Mouse (Mus musculus) c-Kit-positive CD71-negative TER-119-negative erythroid progenitor cells, embryonic 14.5 days (primary cell): Measurements from ENCODE around the gene Prkrip1.
A peak's percentile ranks its signal among the peaks of the same experiment; 100 is the strongest.
"Not testable (repeated sequence)": the region's sequence is repeated elsewhere in the genome, so short reads cannot be mapped to it uniquely, and the experiment has no call there.

Experiments used
- DNase-seq: peaks from one replicate; pipeline ENCODE4 v3.0.0-alpha.2; 2013; ENCODE audit warnings: low read depth

Gene Prkrip1

DNA sequence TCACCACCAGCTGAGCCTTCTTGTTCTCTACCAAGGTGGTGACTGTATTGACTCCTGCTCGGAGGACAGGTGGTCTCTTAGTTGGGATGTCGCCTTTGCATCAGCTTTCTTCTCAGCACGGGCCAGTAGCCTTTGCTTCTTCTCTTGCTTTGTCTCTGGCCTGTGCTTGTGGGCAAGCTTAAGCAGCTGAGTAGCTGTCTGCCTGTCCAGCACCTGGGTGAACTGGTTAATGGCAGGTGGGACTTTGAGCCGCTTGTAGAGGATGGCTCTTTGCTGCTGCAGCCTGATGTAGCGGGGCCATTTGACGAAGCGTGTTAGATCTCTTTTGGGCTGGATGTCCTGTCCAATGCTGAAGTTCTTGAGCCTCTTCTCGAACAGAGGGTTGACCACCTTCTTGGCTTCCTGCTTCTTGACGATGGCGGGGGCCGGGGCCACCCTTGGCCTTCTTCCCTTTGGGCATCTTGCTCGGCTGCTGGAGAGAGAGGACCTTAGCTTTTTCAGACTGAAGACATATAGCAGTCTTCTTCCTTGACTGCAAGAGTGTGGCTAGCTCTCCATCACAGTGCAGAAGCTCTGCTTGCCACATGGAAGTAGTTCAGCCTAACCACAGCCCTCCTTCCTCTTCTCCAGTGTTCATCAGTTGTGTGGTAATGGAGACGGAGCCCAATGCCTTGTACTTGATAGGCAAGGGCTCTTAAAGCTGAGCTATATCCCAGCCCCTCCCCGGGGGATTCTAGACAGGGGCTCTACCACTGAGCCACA is 12.8 kb upstream of the Prkrip1 start:
- not testable (repeated sequence) for DNase-seq

DNA sequence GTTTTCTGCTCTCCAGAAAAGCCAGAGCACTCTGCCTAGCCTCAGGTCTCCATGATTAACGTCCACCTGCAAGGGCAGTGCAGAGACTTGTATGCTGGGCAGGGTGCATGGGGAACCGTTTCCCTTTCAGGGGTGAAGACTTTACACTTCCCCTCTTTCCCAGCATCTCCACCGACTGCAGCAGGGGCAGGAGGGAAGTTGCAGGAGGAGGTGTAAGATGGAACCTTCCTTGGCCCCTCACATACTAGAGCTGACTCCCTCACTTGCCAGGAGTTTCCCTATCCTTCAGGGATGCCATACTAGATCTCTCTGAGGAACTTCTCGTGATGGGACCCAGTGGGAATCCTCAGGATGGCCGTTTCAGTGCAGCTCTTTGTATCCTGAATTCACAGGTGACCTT is 11.8 kb upstream of the Prkrip1 start:
- no peak for DNase-seq

DNA sequence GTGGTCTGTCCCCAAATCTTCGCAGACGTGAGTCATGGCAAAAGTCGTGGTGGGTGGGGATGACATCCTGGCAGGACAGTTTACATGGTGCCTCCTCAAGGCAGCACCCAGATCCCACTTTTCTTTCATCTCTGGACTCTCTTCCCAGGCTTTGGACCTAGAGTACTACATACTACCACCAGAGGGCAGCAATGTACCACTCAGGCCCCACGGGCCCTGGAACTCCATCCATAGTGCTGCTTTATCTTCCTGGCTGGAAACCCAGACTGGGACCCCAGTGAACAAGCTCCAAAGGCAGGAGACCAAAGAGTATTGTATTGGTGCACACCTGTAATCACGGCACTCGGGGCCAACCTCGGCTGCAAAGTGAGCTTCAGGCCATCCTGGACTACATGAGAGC is 3.1 kb upstream of the Prkrip1 start:
- DNase-seq = no peak

DNA sequence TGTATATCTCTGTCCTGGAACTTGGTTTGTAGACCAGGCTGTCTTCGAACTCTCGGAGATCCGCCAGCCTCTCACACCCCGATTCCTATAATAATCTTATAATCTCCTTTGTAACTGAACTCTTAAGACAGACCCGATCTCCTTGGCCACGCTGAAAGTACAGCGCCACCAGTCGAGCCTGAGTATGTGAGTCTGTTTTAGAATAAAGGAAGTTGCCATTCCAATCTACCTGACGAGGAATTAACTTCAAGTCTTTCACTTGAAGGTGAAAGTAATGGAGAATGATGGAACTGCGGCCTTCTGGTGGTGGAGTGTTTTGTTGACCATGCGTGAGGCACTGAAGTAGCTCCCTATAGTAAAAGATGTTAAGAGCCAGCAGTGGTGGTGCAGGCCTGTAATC is 763 bp upstream of the Prkrip1 start:
- DNase-seq = no peak

DNA sequence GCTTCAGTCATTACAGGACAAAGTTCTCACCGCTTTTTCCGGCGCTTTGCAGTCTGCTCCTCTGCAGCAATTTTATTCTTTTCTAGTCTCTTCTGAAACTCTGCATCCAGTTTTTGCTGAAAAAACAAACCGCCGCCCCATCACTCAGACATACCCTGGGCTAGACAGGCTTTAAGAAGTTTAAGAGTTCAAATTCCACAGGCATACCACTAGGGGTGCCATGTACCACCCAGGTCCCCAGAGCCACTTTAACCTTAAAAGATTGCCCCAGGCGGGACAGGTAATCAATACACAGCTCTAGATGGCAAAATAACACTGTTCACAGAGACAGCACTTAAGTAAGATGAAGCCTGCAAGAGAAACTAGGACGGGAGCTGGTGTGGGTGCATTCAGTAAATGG is 6.9 kb downstream of the Prkrip1 start:
- DNase-seq = no peak

DNA sequence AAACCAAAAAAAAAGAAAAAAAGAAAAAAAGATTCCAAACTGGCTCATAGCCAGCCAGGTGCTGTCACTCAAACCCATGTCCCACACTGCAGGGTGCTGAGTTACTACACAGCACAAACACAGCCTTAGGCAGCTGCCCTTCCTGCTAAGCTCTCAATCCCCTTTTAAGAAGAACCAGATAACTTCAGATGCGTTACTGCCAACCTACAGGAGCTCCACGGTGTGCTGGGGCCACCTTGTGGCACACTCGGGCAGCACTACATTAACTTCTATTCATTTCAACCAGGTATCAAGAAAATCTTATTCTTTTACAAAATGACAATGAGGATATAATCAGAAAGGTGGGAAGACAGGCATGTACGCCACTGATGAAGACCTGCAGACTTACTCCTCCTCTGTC is 12.0 kb downstream of the Prkrip1 start:
- no peak for DNase-seq

DNA sequence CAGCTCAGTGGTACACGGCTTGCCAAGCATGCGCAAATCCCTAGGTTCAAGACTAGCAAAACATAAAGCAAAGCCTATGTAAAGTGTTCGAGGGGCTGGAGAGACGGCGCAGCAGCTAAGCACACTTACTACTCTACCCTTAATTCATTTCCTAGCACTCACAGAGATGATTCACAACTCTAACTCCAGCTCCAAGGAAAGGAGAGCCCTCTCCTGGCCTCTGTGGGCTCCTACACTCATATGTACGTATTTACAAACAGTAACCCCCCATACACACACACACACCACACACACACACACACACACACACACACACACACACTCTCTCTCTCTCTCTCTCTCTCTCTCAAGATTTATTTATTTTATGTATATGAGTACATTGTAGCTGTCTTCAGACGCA is 15.0 kb downstream of the Prkrip1 start:
- DNase-seq = no peak

DNA sequence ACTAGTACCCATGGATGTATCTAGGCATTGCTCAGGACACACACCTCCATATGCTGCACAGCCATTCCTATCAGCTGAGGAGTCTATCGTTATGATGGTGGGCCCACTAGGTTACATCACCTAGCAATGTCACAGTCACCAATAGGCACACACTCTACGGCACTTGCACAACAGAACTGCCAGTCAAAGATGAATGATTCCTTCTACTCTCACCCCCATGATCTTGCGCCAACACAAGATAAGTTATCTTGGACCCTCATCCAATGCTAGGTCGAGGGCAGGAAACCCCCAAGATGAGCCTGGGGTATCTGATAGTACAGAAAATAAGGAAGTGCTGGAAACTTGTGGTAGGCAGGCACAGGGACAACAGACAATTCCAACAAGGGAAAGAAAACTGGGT is 15.9 kb downstream of the Prkrip1 start:
- no peak for DNase-seq

DNA sequence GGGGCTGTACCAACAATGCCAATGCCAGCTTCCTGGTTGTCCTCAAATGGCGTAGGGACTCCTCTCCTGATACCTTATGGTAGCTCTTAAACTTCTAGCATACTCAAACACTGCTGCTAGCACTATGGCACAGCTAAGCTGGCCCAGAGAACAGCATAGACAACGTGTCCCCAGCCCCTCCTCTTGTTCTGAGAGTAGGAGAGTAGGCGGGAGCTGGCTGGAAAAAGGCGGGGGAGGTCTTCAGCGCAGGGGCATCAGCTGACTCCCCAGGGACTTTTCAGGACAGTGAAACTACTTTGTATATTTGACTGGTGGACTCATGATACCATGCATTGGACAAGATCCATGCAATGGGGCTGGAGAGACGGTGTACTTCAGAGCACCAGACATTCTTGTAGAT is 16.7 kb downstream of the Prkrip1 start:
- DNase-seq = no peak

DNA sequence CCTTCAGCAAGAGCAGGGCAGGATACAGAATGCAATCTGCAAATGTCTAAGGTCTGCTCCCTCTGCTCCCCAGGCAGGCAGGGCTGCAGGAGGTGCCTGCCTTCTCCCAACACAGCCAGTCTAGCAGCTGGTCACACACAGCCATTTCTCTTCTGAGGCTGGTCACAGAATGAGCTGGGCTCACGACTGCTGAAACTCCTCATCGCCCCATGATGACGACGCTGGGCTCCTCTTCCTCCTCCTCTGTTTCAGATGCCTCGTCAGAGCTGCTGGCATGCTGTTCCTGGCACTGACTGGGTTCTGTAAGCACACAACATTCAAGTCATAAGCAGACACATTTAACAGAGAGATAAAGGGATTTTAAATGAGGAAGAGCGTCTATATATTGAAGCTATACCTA is 17.6 kb downstream of the Prkrip1 start:
- no peak for DNase-seq

DNA sequence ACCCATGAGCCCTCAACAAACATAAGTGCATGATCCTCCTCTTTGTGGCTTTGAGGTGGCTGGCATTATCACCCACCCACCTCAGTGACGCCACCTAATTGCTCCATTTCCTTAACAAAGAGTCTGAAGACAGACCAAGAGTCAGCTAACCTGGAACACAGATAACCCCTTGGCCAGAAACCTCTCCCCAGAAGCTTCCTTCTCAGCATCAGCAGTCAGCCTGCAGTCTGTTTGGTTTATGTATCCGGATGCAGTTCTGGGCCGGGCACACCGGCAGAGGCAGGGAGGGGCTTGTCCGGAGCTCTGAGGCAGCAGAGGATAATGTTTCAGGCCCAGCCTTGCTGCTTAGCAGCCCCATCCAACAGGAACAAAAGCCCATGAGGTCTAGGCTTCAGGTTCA is 19.2 kb downstream of the Prkrip1 start:
- DNase-seq = no peak

DNA sequence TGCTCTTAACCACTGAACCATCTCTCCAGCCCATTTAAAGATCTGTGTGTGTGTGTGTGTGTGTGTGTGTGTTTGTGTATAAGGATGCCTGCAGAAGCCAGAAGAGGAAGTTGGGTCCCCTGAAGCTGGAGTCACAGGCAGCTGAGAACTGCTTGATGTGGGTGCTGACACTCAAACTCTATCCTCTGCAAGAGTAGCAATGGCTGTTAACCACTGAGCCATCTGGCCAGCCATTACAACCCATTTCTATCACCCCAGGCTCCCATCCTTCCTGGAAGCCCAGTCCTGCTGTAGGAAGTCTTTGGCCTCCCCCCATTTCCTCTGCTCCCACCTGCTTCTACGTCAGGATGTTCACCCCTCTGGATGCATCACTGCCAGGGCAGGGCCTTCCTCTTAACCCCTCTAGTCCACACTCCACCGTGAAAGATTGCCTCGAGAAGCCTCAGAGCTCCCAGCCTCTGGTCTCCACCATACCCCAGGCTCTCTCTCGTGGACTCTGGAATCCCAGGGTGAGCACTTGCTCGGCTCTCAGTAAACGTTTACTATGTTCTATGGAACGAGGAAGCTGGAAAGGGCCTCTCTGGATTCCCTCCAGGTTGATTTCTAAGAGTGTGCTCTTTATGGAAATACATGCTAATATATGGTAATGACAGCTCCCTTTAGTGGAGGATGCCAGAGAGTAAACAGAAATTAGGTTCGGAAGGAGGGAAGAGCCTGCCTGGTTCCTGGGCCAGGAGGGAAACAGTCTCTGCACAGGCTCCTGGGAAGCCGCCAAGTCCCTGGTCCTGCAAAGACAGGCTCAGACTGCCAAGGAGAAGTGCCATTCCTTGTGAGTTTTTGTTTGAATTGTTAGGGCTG is 24.9 kb downstream of the Prkrip1 start:
- no peak for DNase-seq

DNA sequence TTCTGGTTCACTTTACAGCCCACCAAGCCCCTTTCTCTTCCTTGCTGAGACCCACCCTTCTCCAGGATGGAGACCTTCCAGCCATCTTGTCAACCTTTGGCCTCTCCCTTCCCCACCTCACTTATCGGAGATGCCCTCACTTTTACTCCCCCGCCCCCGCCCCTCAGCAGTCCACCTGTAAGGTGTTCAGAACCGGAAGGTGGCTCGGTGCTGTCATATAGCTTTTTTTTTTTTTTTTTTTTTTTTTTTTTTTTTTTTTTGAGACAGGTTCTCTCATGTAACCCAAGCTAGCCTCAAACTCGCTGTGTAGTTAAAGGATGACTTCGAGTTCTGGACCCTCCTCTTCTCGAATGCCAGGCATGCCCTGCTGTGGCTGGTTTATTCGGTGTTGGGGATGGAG is 25.8 kb downstream of the Prkrip1 start:
- DNase-seq = no peak

DNA sequence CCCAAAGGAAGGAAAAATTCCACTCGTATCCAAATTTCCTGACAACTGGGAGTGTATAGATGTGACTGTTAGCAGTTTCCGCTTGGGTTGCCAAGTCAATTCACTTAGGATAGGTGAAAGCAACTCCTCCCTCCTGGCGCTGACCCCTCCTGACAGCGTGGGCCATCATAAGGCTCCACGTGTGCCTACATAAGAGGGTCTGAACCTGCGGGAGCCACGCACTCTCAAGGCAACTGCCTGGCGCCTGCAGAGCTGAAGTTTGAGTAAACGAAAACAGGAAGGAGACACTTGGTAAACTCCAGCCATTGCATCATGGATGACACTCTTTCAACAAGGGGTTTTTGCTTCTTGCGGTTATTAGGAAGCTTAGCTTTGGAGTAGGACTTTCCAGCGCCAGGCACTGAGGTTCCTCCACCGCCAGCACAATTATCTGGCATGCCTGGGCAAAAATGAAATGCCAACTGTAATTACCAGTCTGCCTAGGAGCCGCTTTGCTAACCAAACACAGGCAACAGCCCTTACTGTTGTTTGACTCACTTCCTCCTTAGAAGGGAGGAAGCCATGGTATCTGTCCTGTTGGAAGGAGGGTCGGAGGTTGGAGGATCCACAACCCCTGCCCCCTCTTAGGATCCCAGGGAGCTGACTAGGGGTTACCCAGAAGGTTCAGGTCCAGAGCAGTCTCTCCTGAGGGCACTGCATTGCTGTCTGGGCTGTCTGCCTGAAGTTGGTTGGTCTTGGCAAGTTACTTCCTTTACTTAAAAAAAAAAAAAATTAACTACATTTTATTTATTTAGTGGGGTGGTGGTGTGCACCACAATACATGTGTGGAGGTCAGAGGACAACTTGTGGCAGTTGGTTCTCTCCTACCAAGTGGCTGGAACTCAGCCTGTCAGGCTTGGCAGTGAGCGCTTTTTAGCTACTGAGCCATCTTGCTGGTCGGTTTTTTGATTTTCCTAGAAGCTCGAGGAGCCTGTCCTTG is 27.1 kb downstream of the Prkrip1 start:
- DNase-seq = peak; percentile 44

DNA sequence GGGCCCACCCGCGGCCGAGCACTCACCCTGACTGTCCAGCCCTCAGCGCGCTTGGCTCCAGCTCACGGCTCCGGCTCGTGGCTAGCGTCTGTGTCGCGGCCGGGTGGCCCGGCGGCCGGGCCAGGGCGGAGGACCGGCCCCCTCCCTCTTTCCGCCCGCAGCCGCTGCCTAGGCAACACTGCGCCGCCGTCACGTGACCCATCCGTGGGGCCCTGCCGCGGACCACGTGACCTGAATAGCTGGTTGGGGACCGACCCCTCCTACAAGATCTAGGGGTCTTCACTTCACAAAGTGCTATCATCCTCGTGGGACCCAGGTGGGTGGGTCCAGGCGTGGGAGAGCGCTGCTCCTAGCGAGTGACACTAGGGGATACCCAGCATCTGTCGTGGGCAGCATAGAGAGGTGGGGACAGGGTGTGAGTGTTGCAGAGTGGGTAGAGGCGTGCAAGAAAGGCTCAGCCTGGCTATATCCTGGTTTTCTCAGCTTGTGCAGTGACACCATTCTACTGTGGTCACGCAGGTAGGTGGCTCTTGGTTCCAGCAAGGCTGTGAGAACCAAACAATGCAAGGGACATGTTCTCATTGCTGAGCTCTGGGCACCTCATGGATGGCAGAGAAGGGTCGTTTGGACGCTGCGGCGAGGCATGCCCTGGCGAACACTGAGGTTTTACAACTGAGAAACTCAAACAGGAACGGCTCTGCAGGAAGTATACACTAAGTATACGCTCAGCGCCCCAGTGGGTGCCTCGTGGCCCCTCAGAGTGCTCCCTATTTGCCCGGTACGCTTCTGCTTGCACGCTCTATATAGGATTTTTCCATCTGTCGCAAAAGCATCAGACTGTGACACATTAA is 28.0 kb downstream of the Prkrip1 start, which contains the start of gene Orai2:
Gene Orai2, minus strand, starts transcription at position 202 of the 851 bp plus-strand sequence.
- DNase-seq = peak; percentile 54

DNA sequence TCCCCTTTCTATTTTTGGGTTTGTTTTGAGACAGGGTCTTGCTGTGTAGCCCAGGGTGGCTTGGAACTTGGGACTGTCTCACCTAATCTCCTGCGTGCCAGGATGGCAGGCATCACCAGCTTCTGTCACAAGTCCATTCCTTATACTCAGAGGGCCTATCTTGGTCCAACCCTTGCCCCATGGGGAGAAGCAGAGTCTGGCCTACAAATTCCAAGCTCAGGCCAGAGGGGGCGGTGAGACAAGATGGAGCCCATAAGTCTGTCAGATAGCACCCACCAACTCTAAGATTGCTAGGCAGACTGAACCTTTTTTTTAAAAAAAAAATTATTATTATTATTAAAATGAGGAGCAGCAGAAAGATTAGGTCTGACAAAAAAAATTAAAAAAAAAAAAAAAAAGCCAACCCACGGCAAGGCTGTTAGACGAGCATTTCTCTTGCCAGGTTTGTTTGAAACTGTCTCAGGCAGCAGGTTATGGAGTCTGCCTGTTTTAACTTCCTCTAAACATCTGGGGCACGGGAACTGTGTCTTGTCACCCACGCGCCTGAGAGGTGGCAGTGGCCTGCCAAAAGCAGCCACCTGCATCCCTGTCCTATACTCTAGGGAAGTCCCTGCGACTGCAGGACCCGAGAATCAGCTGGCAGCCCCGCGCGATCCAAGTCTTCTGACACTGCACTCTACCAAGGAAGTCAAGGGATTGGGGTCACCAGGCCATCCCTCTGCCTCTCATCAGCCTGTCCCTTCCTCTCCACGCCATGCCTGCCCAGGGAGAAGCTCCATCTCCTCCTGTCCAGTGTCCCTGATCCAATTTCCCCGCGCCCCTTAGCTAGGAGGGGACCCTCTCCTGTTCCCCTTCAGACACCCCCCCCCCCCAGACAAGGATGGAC is 28.9 kb downstream of the Prkrip1 start:
- DNase-seq = no peak

DNA sequence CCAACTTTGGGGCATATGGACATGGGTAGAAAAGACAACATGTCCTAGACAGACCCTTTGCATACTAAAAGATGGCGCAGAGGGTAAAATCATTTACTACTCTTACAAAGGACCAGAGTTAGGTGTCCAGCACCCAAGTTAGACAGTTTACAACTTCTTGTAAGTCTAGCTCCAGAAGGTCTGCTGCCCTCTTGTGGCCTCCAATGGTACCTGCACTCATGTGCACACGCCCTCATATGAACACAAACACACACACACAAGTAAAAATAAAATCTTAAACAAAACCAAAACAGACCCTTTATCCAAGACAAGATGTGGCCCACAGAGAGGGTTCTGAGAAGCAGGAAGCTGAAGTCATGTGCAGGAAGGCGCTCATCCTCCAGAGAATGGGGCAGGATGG is 30.7 kb downstream of the Prkrip1 start:
- DNase-seq = no peak

DNA sequence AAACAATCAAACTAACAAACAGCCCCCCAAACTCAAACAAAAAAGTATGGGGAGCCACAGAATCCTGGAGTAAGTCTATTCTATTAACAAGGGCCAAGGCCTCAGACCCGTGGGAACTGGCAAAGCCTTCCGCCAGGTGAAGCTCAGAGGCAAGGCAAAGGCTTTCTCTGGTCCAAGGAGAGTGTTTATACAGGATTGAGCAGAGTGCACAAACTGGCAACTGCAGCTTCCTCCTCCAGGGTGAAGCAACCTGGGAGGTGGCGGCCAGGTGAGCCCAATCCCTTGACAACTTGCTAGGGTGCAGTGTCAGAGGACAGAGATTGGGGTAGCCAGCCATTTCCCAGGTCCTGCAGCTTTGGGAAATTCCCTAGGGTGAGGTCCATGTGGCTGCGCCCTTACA is 31.5 kb downstream of the Prkrip1 start:
- no peak for DNase-seq

DNA sequence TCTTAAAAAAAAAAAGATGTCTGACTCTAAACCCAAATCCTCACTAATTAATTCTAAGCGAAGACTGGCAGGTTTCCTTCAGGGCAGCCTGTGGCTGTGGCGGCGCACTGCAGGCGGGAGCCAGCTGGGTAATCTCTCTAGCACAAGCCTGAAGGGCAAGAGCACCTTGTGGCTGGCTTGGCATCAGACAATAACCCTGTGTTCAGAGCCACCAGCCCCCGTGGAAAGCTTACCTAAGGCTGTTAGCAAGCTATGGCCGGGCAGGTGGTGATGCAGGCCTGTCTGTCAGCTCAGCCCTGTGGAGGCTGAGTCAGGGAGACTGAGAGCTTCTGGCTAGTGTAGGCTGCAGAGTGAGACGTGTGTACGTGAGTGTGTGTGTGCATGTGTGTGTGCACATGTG is 33.5 kb downstream of the Prkrip1 start:
- DNase-seq = no peak

DNA sequence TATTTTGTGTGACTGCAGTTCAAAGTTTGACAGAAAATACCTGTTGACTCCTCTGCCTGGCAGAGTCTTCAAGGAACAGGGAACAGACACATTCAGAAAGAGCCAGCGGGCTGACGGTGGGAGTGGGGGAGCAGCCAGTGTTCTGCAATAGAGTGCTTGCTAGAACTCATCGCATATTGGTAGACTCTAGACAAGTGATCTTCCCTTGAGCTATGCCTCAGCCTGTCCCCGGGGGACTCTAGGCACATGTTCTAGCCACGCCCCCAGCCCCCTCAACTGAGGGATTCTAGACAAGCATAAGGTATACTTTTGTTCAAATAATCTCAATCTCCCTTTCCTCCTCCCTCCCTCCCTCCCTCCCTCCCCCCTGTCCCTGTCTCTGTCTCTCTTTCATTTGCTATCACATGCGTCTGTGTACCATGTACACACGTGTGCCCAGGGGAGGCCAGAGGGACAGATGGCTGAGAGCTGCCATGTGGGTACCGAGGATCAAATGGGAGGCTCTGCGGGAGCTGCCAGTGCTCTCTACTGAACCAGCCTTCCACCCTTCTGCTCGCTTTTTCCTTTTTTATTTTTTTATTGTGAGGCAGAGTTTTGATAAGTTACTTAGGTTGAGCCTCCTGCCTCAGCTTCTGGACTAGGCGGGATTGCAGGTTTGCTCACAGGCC is 34.8 kb downstream of the Prkrip1 start:
- DNase-seq = no peak
